Mouse (Mus musculus) neural tube, embryonic 15.5 days (tissue): ENCODE data around the gene Qsox2. TPM values are rescaled to one million over a fixed set of nuclear protein-coding genes. Genes with fewer than 3 reads are reported as not detected.

Experiments
- ATAC-seq: fragments of 200-750 bp; cut with Nextera tagmentation; 2 replicates; pipeline ENCODE4 v1.8.0; 2017; ENCODE audit warnings: mild to moderate bottlenecking, moderate TSS enrichment, moderate library complexity; ENCODE audit not compliant: low FRiP score
- H3K27ac ChIP-seq: fragments of 300-500 bp; sonication (generic); replicated peaks from 2 replicates; pipeline ENCODE4 v1.5.1; 2015; ENCODE audit warnings: mild to moderate bottlenecking, inconsistent platforms
- H3K27me3 ChIP-seq: fragments of 300-500 bp; sonication (generic); replicated peaks from 2 replicates; pipeline ENCODE4 v1.6.1; 2015; ENCODE audit warnings: inconsistent platforms
- H3K36me3 ChIP-seq: fragments of 300-500 bp; sonication (generic); 2 replicates; pipeline ENCODE4 v1.6.1; 2015; ENCODE audit warnings: inconsistent platforms
- H3K4me1 ChIP-seq: fragments of 300-500 bp; sonication (generic); 2 replicates; pipeline ENCODE4 v1.6.1; 2015; ENCODE audit warnings: inconsistent platforms
- H3K4me2 ChIP-seq: fragments of 300-500 bp; sonication (generic); 2 replicates; pipeline ENCODE4 v1.6.1; 2015; ENCODE audit warnings: inconsistent platforms, mild to moderate bottlenecking, moderate library complexity
- H3K4me3 ChIP-seq: fragments of 300-500 bp; sonication (generic); replicated peaks from 2 replicates; pipeline ENCODE4 v1.5.1; 2015; ENCODE audit warnings: mild to moderate bottlenecking, inconsistent platforms
- H3K9ac ChIP-seq: fragments of 300-500 bp; sonication (generic); replicated peaks from 2 replicates; pipeline ENCODE4 v1.6.1; 2015; ENCODE audit warnings: mild to moderate bottlenecking, inconsistent platforms
- H3K9me3 ChIP-seq: fragments of 300-500 bp; sonication (generic); replicated peaks from 2 replicates; pipeline ENCODE4 v1.6.1; 2016; ENCODE audit warnings: inconsistent platforms
- WGBS: fragments of 180-500 bp; shearing (Covaris S2); methylation state at CpG from one replicate; pipeline ENCODE4 v1.1.7; 2015; ENCODE audit warnings: mixed read lengths; 5-methylcytosine and 5-hydroxymethylcytosine counted together
- polyA plus RNA-seq: library from polyadenylated mRNA; unstranded; fragments of >200 nt; fragmentation: Nextera tagmentation; extraction: Ambion mirVana; gene quantifications from 2 replicates; pipeline ENCODE4 v1.2.1, GENCODE M21; 2015

The Qsox2 gene
- polyA plus RNA-seq, 1 experiment from 2014 or later = 14.7 TPM

DNA sequence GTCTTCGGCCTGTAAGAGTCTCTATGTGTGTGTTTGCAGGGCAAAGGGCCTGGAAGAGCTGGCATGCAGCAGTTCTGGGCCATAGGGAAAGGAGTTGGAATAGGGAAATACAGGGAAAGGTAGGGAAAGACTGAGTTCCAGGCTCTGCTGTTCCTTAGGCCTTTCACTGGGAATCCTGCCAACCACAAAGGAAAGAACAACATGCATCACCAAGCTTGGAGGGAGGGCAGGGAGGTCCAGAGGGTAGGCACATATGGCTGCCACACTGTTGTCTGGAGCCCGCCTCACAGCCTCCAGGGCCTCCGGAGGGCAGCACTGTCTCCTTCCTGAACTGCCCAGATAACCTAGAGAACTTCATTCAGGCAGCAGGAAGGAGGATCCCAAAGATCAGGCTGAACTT, 13.4 kb downstream of the Qsox2 start:
- Histone ChIP-seq H3K36me3 (peaks cover 48% of the 10 kb centered on the region), H3K4me2 (no peak overlapping the region), H3K4me3 (no peak overlapping the region), H3K9me3 (no peaks in the 10 kb centered on the region), H3K27me3 (no peaks in the 10 kb centered on the region), H3K27ac (no peak overlapping the region), H3K4me1 (no peaks in the 10 kb centered on the region), H3K9ac (no peak overlapping the region)
- no peak for ATAC-seq
- 76% methylated on average over 3 of the region's 3 CpGs for WGBS

GRCm38 (mm10) chr2:26214526-26214925, 22.8 kb downstream of the Qsox2 start:
- peaks cover 85% of the 10 kb centered on the region for H3K36me3 ChIP-seq
- no peak for ATAC-seq
- no peak overlapping the region for H3K9ac ChIP-seq
- no peak overlapping the region for H3K27ac ChIP-seq
- H3K9me3 ChIP-seq = no peaks in the 10 kb centered on the region
- H3K4me2 ChIP-seq = no peak overlapping the region
- no peaks in the 10 kb centered on the region for H3K4me1 ChIP-seq
- no peak overlapping the region for H3K4me3 ChIP-seq
- WGBS = 18% methylated on average over 3 of the region's 3 CpGs
- peaks cover 7% of the 10 kb centered on the region for H3K27me3 ChIP-seq

GRCm38 (mm10) chr2:26209566-26209965, 27.8 kb downstream of the Qsox2 start:
- Histone ChIP-seq H3K9ac (no peak overlapping the region), H3K36me3 (peaks cover 46% of the 10 kb centered on the region), H3K27me3 (peaks cover 54% of the 10 kb centered on the region), H3K4me2 (no peak overlapping the region), H3K4me1 (peaks cover 23% of the 10 kb centered on the region), H3K4me3 (no peak overlapping the region), H3K27ac (no peak overlapping the region), H3K9me3 (no peaks in the 10 kb centered on the region)
- ATAC-seq = no peak
- WGBS = 64% methylated on average over 3 of the region's 3 CpGs

DNA sequence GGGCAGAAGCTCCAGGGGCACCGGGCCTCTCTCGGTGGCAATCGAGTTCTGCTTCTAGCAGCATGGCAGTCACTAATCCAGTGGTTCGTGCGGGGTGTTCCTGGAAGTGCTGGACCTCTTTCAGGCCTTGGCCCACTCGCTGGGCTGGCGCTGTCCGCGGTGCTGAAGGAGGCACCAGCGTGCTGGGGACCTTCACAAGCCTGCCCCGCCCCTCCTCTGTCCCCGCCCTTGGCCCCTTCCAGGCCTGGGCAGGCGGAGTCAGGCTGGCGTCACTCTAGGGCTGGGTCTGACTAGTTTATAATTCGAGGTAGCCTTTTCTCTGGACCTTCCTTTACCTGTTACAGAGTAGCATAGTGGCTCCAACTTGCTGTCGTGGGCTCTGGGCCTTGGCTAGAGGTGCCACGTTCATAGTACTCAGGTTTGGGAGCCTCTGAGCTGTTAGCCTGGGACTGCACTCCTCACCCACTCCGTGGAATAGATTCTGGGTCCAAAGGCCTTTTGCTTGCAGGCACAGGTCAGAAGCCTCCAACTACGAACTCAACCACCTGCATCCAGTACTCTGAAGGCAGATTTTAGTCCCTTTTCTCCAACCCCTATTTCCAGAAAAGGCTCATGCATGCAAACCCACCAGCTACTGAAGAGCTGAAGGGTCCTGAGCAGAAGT, 29.1 kb downstream of the Qsox2 start, which contains the start of gene Lhx3:
TSS of gene Lhx3 (minus strand) at position 164 of the 664 bp plus-strand sequence.
- peaks cover 23% of the 10 kb centered on the region for H3K4me1 ChIP-seq
- 9% methylated on average over 19 of the region's 19 CpGs for WGBS
- no peaks in the 10 kb centered on the region for H3K9me3 ChIP-seq
- peaks cover 34% of the 10 kb centered on the region for H3K36me3 ChIP-seq
- no peak within 1 kb of the TSS for H3K9ac ChIP-seq
- peak; percentile 53; the same call in 1 of the 2 replicates for ATAC-seq
- H3K27ac ChIP-seq = no peak within 1 kb of the TSS
- H3K4me3 ChIP-seq = peak within 1 kb of the TSS; percentile 3; the same call in 1 of the 2 replicates
- peaks cover 67% of the 10 kb centered on the region for H3K27me3 ChIP-seq
- H3K4me2 ChIP-seq = no peak within 1 kb of the TSS

- WGBS = 8% methylated on average over 9 of the region's 9 CpGs
Measured at GRCm38 (mm10) chr2:26207559-26207958, 29.8 kb downstream of the Qsox2 start.

DNA sequence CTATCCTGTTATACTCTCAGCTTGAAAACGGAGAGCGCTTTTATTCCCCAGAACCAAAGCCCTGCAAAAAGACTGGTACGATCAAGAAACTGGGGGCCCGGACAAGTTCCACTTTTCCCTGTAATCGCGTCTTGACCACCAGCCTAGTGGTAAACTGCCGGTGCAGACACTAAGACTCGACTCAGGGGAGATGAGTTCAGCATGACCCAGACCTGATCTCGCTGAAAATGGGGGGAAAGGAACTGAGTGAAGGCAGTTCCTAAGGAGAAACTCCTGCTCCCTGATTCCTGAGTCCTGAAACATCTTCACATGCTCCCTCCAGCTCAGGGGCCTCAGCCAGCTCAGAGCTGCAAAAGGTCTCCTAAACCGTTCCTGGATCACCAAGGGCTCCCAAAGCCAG, 31.6 kb downstream of the Qsox2 start:
- no peak overlapping the region for H3K9ac ChIP-seq
- peaks cover 35% of the 10 kb centered on the region for H3K4me1 ChIP-seq
- no peaks in the 10 kb centered on the region for H3K9me3 ChIP-seq
- H3K27me3 ChIP-seq = peaks cover 92% of the 10 kb centered on the region
- 0 out of 2 replicates have a peak overlapping the region, but pooled peaks have one; percentile 20 for H3K4me3 ChIP-seq
- H3K36me3 ChIP-seq = peaks cover 12% of the 10 kb centered on the region
- 9% methylated on average over 10 of the region's 10 CpGs for WGBS
- ATAC-seq = no peak
- H3K27ac ChIP-seq = no peak overlapping the region
- no peak overlapping the region for H3K4me2 ChIP-seq

More at GRCm38 (mm10) chr2:26207559-26207958, 29.8 kb downstream of the Qsox2 start:
- Histone ChIP-seq H3K9ac (no peak overlapping the region), H3K9me3 (no peaks in the 10 kb centered on the region), H3K27me3 (peaks cover 74% of the 10 kb centered on the region), H3K4me3 (peak overlapping the region; percentile 3; the same call in 1 of the 2 replicates), H3K36me3 (peaks cover 30% of the 10 kb centered on the region), H3K4me1 (peaks cover 28% of the 10 kb centered on the region), H3K27ac (no peak overlapping the region), H3K4me2 (no peak overlapping the region)
- no peak for ATAC-seq

- H3K9ac ChIP-seq = no peak overlapping the region
- H3K4me2 ChIP-seq = no peak overlapping the region
- H3K27me3 ChIP-seq = peaks cover 94% of the 10 kb centered on the region
- peaks cover 6% of the 10 kb centered on the region; the same call in 1 of the 2 replicates for H3K36me3 ChIP-seq
- peaks cover 35% of the 10 kb centered on the region for H3K4me1 ChIP-seq
- 0 out of 2 replicates have a peak overlapping the region, but pooled peaks have one; percentile 3 for H3K4me3 ChIP-seq
- no peak for ATAC-seq
- H3K27ac ChIP-seq = no peak overlapping the region
- 1% methylated on average over 16 of the region's 16 CpGs for WGBS
- no peaks in the 10 kb centered on the region for H3K9me3 ChIP-seq
Measured at GRCm38 (mm10) chr2:26205126-26205525, 32.2 kb downstream of the Qsox2 start.

GRCm38 (mm10) chr2:26202849-26203475, 34.4 kb downstream of the Qsox2 start:
- 2% methylated on average over 33 of the region's 36 CpGs for whole genome bisulfite sequencing
- no peak for ATAC-seq
- Histone ChIP-seq H3K9me3 (no peaks in the 10 kb centered on the region), H3K27ac (no peak overlapping the region), H3K4me3 (peak overlapping the region; percentile 25), H3K4me1 (peaks cover 38% of the 10 kb centered on the region), H3K9ac (no peak overlapping the region), H3K4me2 (peak overlapping the region; percentile 48), H3K27me3 (peaks cover 100% of the 10 kb centered on the region), H3K36me3 (no peaks in the 10 kb centered on the region)

- Histone ChIP-seq H3K4me1 (peaks cover 34% of the 10 kb centered on the region), H3K9ac (no peak overlapping the region), H3K36me3 (no peaks in the 10 kb centered on the region), H3K27ac (no peak overlapping the region), H3K4me2 (peak overlapping the region; percentile 48), H3K27me3 (peaks cover 100% of the 10 kb centered on the region), H3K9me3 (no peaks in the 10 kb centered on the region), H3K4me3 (peak overlapping the region; percentile 25)
- WGBS = under 1% methylated on average over 77 of the region's 77 CpGs
- ATAC-seq = no peak
Measured at GRCm38 (mm10) chr2:26201926-26202848, 35.1 kb downstream of the Qsox2 start.

DNA sequence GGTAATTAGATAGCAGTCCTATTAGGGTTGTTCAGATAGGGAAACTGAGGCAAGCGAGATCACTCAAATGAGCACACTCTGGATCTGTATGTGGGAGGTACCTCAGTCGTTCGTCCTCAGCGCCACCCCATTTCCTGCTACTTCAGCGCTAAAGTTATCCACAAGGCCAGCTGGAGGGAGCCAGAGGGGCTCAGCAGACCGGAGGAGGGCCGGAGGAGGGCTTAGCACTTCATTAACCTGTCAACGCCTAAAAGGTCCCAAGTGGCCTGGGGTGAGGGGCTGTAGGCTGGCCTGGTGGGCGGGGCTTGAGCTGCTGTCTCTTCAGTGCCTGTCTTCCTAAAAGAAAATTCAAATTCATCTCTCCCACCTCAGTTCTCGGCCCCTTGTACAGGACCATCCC, 38.8 kb downstream of the Qsox2 start:
- Histone ChIP-seq H3K4me3 (no peak overlapping the region), H3K9me3 (no peaks in the 10 kb centered on the region), H3K36me3 (no peaks in the 10 kb centered on the region), H3K4me2 (peak overlapping the region; percentile 11; the same call in 1 of the 2 replicates), H3K4me1 (peaks cover 22% of the 10 kb centered on the region), H3K9ac (no peak overlapping the region), H3K27me3 (peaks cover 97% of the 10 kb centered on the region), H3K27ac (no peak overlapping the region)
- ATAC-seq = no peak
- 1% methylated on average over 10 of the region's 10 CpGs for WGBS

- Histone ChIP-seq H3K4me1 (peaks cover 9% of the 10 kb centered on the region), H3K4me2 (no peak overlapping the region), H3K36me3 (no peaks in the 10 kb centered on the region), H3K9me3 (no peaks in the 10 kb centered on the region), H3K9ac (no peak overlapping the region), H3K4me3 (no peak overlapping the region), H3K27ac (no peak overlapping the region), H3K27me3 (peaks cover 88% of the 10 kb centered on the region)
- WGBS = 33% methylated on average over 7 of the region's 7 CpGs
- no peak for ATAC-seq
Measured at GRCm38 (mm10) chr2:26194552-26195339, 42.6 kb downstream of the Qsox2 start.
